Mouse (Mus musculus) liver, embryonic 11.5 days (tissue): ENCODE measurements around the gene Pck2. TPM values are rescaled to one million over a fixed set of nuclear protein-coding genes. Genes with fewer than 3 reads are reported as not detected.

Experiments
- ATAC-seq: fragments of 200-750 bp; cut with Nextera tagmentation; replicated peaks from 2 replicates; pipeline ENCODE4 v1.8.0; 2017; ENCODE audit warnings: moderate number of reproducible peaks, mild to moderate bottlenecking, moderate TSS enrichment, moderate library complexity; ENCODE audit not compliant: low FRiP score
- DNase-seq: peaks from one replicate; pipeline ENCODE4 v3.0.0-alpha.2; 2017; ENCODE audit warnings: low spot score
- H3K27ac ChIP-seq: fragments of 300-500 bp; sonication (generic); 2 replicates; pipeline ENCODE4 v1.5.1; 2014; ENCODE audit warnings: mild to moderate bottlenecking, low read depth, low read length, control low read depth
- H3K27me3 ChIP-seq: fragments of 300-500 bp; sonication (generic); replicated peaks from 2 replicates; pipeline ENCODE4 v1.6.1; 2014; ENCODE audit warnings: low read length, mixed read lengths; ENCODE audit not compliant: control insufficient read depth, insufficient read depth
- H3K36me3 ChIP-seq: fragments of 300-500 bp; sonication (generic); 2 replicates; pipeline ENCODE4 v1.6.1; 2014; ENCODE audit warnings: mild to moderate bottlenecking, low read length, moderate library complexity, mixed read lengths; ENCODE audit not compliant: control insufficient read depth, insufficient read depth
- H3K4me1 ChIP-seq: fragments of 300-500 bp; sonication (generic); replicated peaks from 2 replicates; pipeline ENCODE4 v1.6.1; 2014; ENCODE audit warnings: low read length, mixed read lengths; ENCODE audit not compliant: control insufficient read depth, insufficient read depth
- H3K4me2 ChIP-seq: fragments of 300-500 bp; sonication (generic); 2 replicates; pipeline ENCODE4 v1.6.1; 2014; ENCODE audit warnings: mild to moderate bottlenecking, control low read depth, moderate library complexity
- H3K4me3 ChIP-seq: fragments of 300-500 bp; sonication (generic); 2 replicates; pipeline ENCODE4 v1.5.1; 2014; ENCODE audit warnings: low read depth, low read length, control low read depth
- H3K9ac ChIP-seq: fragments of 300-500 bp; sonication (generic); 2 replicates; pipeline ENCODE4 v1.6.1; 2014; ENCODE audit warnings: low read depth, low read length, control low read depth
- H3K9me3 ChIP-seq: fragments of 300-500 bp; sonication (generic); 2 replicates; pipeline ENCODE4 v1.6.1; 2016; ENCODE audit warnings: low read length, inconsistent platforms, mixed read lengths; ENCODE audit not compliant: control insufficient read depth
- WGBS: fragments of 180-500 bp; shearing (Covaris S2); extraction: QIAGEN DNeasy Blood & Tissue Kit; methylation state at CpG from one replicate; pipeline ENCODE4 v1.1.7; 2014; 5-methylcytosine and 5-hydroxymethylcytosine counted together
- polyA plus RNA-seq: library from polyadenylated mRNA; unstranded; fragments of >200 nt; fragmentation: Nextera tagmentation; extraction: Ambion mirVana; gene quantifications from 2 replicates; pipeline ENCODE4 v1.2.1, GENCODE M21; 2014

The Pck2 gene
- polyA plus RNA-seq, 1 experiment from 2014 or later, result 49.8 TPM

- Histone ChIP-seq H3K9me3 (no peaks in the 10 kb centered on the region), H3K36me3 (no peaks in the 10 kb centered on the region; the same call in 1 of the 2 replicates), H3K4me2 (peak within 1 kb of the TSS; percentile 4; the same call in 1 of the 2 replicates), H3K4me1 (peaks cover 12% of the 10 kb centered on the region; the same call in 1 of the 2 replicates), H3K27ac (no peak within 1 kb of the TSS), H3K27me3 (no peaks in the 10 kb centered on the region), H3K4me3 (no peak within 1 kb of the TSS), H3K9ac (peak within 1 kb of the TSS; percentile 7; the same call in 1 of the 2 replicates)
- no peak for ATAC-seq
- 53% methylated on average over 8 of the region's 8 CpGs for WGBS
- DNase-seq, result no peak
These were observed 35.2 kb downstream of the Pck2 start, which contains the start of gene Fitm1 for GRCm38 (mm10) chr14:55575302-55575701. Gene Fitm1, plus strand, starts transcription at chr14:55575617.

- H3K27ac ChIP-seq, result no peak overlapping the region
- H3K4me1 ChIP-seq, result peaks cover 12% of the 10 kb centered on the region; the same call in 1 of the 2 replicates
- H3K36me3 ChIP-seq, result peaks cover 4% of the 10 kb centered on the region; the same call in 1 of the 2 replicates
- peak overlapping the region; percentile 4; the same call in 1 of the 2 replicates for H3K4me2 ChIP-seq
- no peak overlapping the region for H3K9ac ChIP-seq
- WGBS, result 65% methylated on average over 13 of the region's 13 CpGs
- H3K4me3 ChIP-seq, result no peak overlapping the region
- DNase-seq (no peak), ATAC-seq (no peak)
- H3K9me3 ChIP-seq, result no peaks in the 10 kb centered on the region
- no peaks in the 10 kb centered on the region for H3K27me3 ChIP-seq
These were observed 35.6 kb downstream of the Pck2 start for GRCm38 (mm10) chr14:55575711-55576110.

GRCm38 (mm10) chr14:55576376-55576775, 36.3 kb downstream of the Pck2 start:
- Histone ChIP-seq H3K4me3 (no peak overlapping the region), H3K4me2 (no peak overlapping the region), H3K36me3 (peaks cover 6% of the 10 kb centered on the region; the same call in 1 of the 2 replicates), H3K9ac (no peak overlapping the region), H3K4me1 (peaks cover 12% of the 10 kb centered on the region; the same call in 1 of the 2 replicates), H3K27me3 (no peaks in the 10 kb centered on the region), H3K9me3 (no peaks in the 10 kb centered on the region), H3K27ac (no peak overlapping the region)
- ATAC-seq (no peak), DNase-seq (no peak)
- WGBS, result 76% methylated on average over 16 of the region's 16 CpGs

- Histone ChIP-seq H3K4me1 (peaks cover 16% of the 10 kb centered on the region; the same call in 1 of the 2 replicates), H3K9ac (peak within 1 kb of the TSS; percentile 88), H3K27ac (peak within 1 kb of the TSS; percentile 81), H3K4me2 (peak within 1 kb of the TSS; percentile 77), H3K27me3 (no peaks in the 10 kb centered on the region), H3K9me3 (no peaks in the 10 kb centered on the region), H3K36me3 (peaks cover 13% of the 10 kb centered on the region; the same call in 1 of the 2 replicates), H3K4me3 (peak within 1 kb of the TSS; percentile 72)
- WGBS, result 2% methylated on average over 32 of the region's 32 CpGs
- ATAC-seq, result peak; percentile 83
- DNase-seq, result peak; percentile 80
These were observed 38.0 kb downstream of the Pck2 start, which contains the start of gene Psme1 for GRCm38 (mm10) chr14:55577871-55578667. Gene Psme1, plus strand, starts transcription at chr14:55578123.

GRCm38 (mm10) chr14:55578668-55579269, 38.7 kb downstream of the Pck2 start:
- no peaks in the 10 kb centered on the region for H3K27me3 ChIP-seq
- peaks cover 20% of the 10 kb centered on the region for H3K4me1 ChIP-seq
- H3K9me3 ChIP-seq, result no peaks in the 10 kb centered on the region
- H3K4me2 ChIP-seq, result peak overlapping the region; percentile 77
- WGBS, result 17% methylated on average over 6 of the region's 6 CpGs
- peaks cover 13% of the 10 kb centered on the region; the same call in 1 of the 2 replicates for H3K36me3 ChIP-seq
- ATAC-seq (peak; percentile 58), DNase-seq (peak; percentile 56)
- peak overlapping the region; percentile 72 for H3K4me3 ChIP-seq
- peak overlapping the region; percentile 81 for H3K27ac ChIP-seq
- peak overlapping the region; percentile 88 for H3K9ac ChIP-seq

- peak overlapping the region; percentile 35 for H3K27ac ChIP-seq
- peak overlapping the region; percentile 77 for H3K4me2 ChIP-seq
- H3K9ac ChIP-seq, result no peak overlapping the region
- ATAC-seq (no peak), DNase-seq (no peak)
- peaks cover 13% of the 10 kb centered on the region; the same call in 1 of the 2 replicates for H3K36me3 ChIP-seq
- H3K9me3 ChIP-seq, result no peaks in the 10 kb centered on the region
- H3K4me3 ChIP-seq, result no peak overlapping the region
- 86% methylated on average over 23 of the region's 23 CpGs for WGBS
- peaks cover 28% of the 10 kb centered on the region for H3K4me1 ChIP-seq
- no peaks in the 10 kb centered on the region for H3K27me3 ChIP-seq
These were observed 39.7 kb downstream of the Pck2 start for GRCm38 (mm10) chr14:55579511-55580496.

GRCm38 (mm10) chr14:55580731-55581130, 40.7 kb downstream of the Pck2 start:
- no peak overlapping the region for H3K4me2 ChIP-seq
- ATAC-seq, result no peak
- H3K27me3 ChIP-seq, result no peaks in the 10 kb centered on the region
- 86% methylated on average over 16 of the region's 16 CpGs for WGBS
- H3K27ac ChIP-seq, result no peak overlapping the region
- H3K9ac ChIP-seq, result no peak overlapping the region
- peaks cover 29% of the 10 kb centered on the region for H3K4me1 ChIP-seq
- H3K4me3 ChIP-seq, result no peak overlapping the region
- no peak for DNase-seq
- peaks cover 13% of the 10 kb centered on the region; the same call in 1 of the 2 replicates for H3K36me3 ChIP-seq
- no peaks in the 10 kb centered on the region for H3K9me3 ChIP-seq
